Mouse (Mus musculus) MEL (cell line): ENCODE results near the gene E130308A19Rik. TPM values are rescaled to one million over a fixed set of nuclear protein-coding genes. Genes with fewer than 3 reads are reported as not detected.

ENCODE experiments used
- DNase-seq: peaks from one replicate; pipeline ENCODE4 v3.0.0; 2011; ENCODE audit warnings: low read depth, low spot score
- H3K27ac ChIP-seq: 2 replicates; pipeline ENCODE4 v1.5.1; 2012; ENCODE audit warnings: low read depth, mild to moderate bottlenecking, control low read depth, low read length, moderate library complexity; ENCODE audit not compliant: control insufficient read depth
- H3K27me3 ChIP-seq, 2 experiments: fragments of 150-350 bp in 1 of 2; sonication (generic) in 1 of 2; 2 replicates each; pipeline ENCODE4 v1.6.1; 2012; ENCODE audit warnings: low read length in 2 of 2, mild to moderate bottlenecking in 2 of 2, improper control_type of control experiment in 1 of 2, moderate library complexity in 1 of 2; ENCODE audit not compliant: insufficient read depth in 2 of 2, control insufficient read depth in 1 of 2
- H3K36me3 ChIP-seq, 2 experiments: 2 replicates each; pipeline ENCODE4 v1.6.1; 2012 to 2014; ENCODE audit warnings: low read length in 2 of 2, improper control_type of control experiment in 1 of 2, inconsistent platforms in 1 of 2, mild to moderate bottlenecking in 1 of 2; ENCODE audit not compliant: insufficient read depth in 2 of 2, control insufficient read depth in 1 of 2
- H3K4me1 ChIP-seq, 2 experiments: fragments of 150-350 bp in 1 of 2; sonication (generic) in 1 of 2; 2 replicates each; pipeline ENCODE4 v1.6.1; 2012; ENCODE audit warnings: low read length in 2 of 2, improper control_type of control experiment in 1 of 2, mild to moderate bottlenecking in 1 of 2; ENCODE audit not compliant: insufficient read depth in 2 of 2, control insufficient read depth in 1 of 2
- H3K4me3 ChIP-seq, 2 experiments: fragments of 150-350 bp in 1 of 2; sonication (generic) in 1 of 2; 2 replicates each; pipeline ENCODE4 v1.5.1; 2012; ENCODE audit warnings: low read depth in 2 of 2, low read length in 2 of 2, mild to moderate bottlenecking in 2 of 2, moderate library complexity in 2 of 2, control low read depth in 1 of 2, improper control_type of control experiment in 1 of 2; ENCODE audit not compliant: control insufficient read depth in 1 of 2, insufficient read depth in 1 of 2
- H3K79me2 ChIP-seq: 2 replicates; pipeline ENCODE4 v1.6.1; 2012; ENCODE audit warnings: mild to moderate bottlenecking, low read length, moderate library complexity; ENCODE audit not compliant: control insufficient read depth, poor library complexity, insufficient read depth
- H3K9ac ChIP-seq: 2 replicates; pipeline ENCODE4 v1.6.1; 2012; ENCODE audit warnings: low read depth, mild to moderate bottlenecking, control low read depth, low read length, moderate library complexity; ENCODE audit not compliant: control insufficient read depth, poor library complexity, severe bottlenecking
- H3K9me3 ChIP-seq: fragments of 150-350 bp; sonication (generic); replicated peaks from 2 replicates; pipeline ENCODE4 v1.6.1; 2012; ENCODE audit warnings: mild to moderate bottlenecking, low read length, improper control_type of control experiment, moderate library complexity; ENCODE audit not compliant: insufficient read depth
- CHD1 ChIP-seq: IDR thresholded peaks from 2 replicates; pipeline ENCODE4 v1.6.1; 2012; ENCODE audit warnings: low read depth, mild to moderate bottlenecking, inconsistent platforms, low read length, improper control_type of control experiment
- CHD2 ChIP-seq: IDR thresholded peaks from 2 replicates; pipeline ENCODE4 v1.6.1; 2011; ENCODE audit warnings: low read length, improper control_type of control experiment
- E2F4 ChIP-seq: IDR thresholded peaks from 2 replicates; pipeline ENCODE4 v1.6.1; 2011; ENCODE audit warnings: low read depth, low read length, improper control_type of control experiment, borderline replicate concordance
- ELF1 ChIP-seq: IDR thresholded peaks from 2 replicates; pipeline ENCODE4 v1.6.1; 2014; ENCODE audit warnings: low read depth, mild to moderate bottlenecking, inconsistent platforms, low read length, improper control_type of control experiment, moderate library complexity
- EP300 ChIP-seq, 2 experiments: IDR thresholded peaks; 2 replicates each; pipeline ENCODE4 v1.6.1; 2011; ENCODE audit warnings: improper control_type of control experiment in 2 of 2, low read length in 2 of 2, low read depth in 1 of 2, mild to moderate bottlenecking in 1 of 2
- GABPA ChIP-seq: IDR thresholded peaks from 2 replicates; pipeline ENCODE4 v1.6.1; 2012; ENCODE audit warnings: low read depth, mild to moderate bottlenecking, inconsistent platforms, low read length, improper control_type of control experiment, moderate library complexity
- JUND ChIP-seq: IDR thresholded peaks from 2 replicates; pipeline ENCODE4 v1.6.1; 2011; ENCODE audit warnings: low read depth, mild to moderate bottlenecking, improper control_type of control experiment, low read length
- KAT2A ChIP-seq: conservative IDR thresholded peaks from 2 replicates; pipeline ENCODE4 v1.6.1; 2012; ENCODE audit warnings: low read depth, low read length, improper control_type of control experiment, inconsistent platforms
- MAFK ChIP-seq: IDR thresholded peaks from 2 replicates; pipeline ENCODE4 v1.6.1; 2011; ENCODE audit warnings: low read depth, mild to moderate bottlenecking, low read length, improper control_type of control experiment, borderline replicate concordance
- MAX ChIP-seq: IDR thresholded peaks from 2 replicates; pipeline ENCODE4 v1.6.1; 2011; ENCODE audit warnings: low read length, improper control_type of control experiment
- MEF2A ChIP-seq: IDR thresholded peaks from 2 replicates; pipeline ENCODE4 v1.6.1; 2014; ENCODE audit warnings: low read depth, mild to moderate bottlenecking, inconsistent platforms, low read length, improper control_type of control experiment; ENCODE audit not compliant: poor library complexity, insufficient replicate concordance, severe bottlenecking; ENCODE audit errors: extremely low read depth
- MXI1 ChIP-seq: IDR thresholded peaks from 2 replicates; pipeline ENCODE4 v1.6.1; 2011; ENCODE audit warnings: mild to moderate bottlenecking, low read depth, low read length, improper control_type of control experiment
- MYB ChIP-seq: IDR thresholded peaks from 2 replicates; pipeline ENCODE4 v1.6.1; 2011; ENCODE audit warnings: mild to moderate bottlenecking, low read depth, low read length, improper control_type of control experiment
- MYC ChIP-seq: IDR thresholded peaks from 2 replicates; pipeline ENCODE4 v1.6.1; 2011; ENCODE audit warnings: low read depth, mild to moderate bottlenecking, low read length, improper control_type of control experiment, moderate library complexity
- POLR2AphosphoS5 ChIP-seq: IDR thresholded peaks from 2 replicates; pipeline ENCODE4 v1.6.1; 2012; ENCODE audit warnings: low read depth, borderline replicate concordance, mild to moderate bottlenecking, inconsistent platforms, low read length, moderate library complexity, mixed read lengths
- RAD21 ChIP-seq: IDR thresholded peaks from 2 replicates; pipeline ENCODE4 v1.6.1; 2011; ENCODE audit warnings: mild to moderate bottlenecking, low read depth, low read length, improper control_type of control experiment
- TCF12 ChIP-seq: IDR thresholded peaks from 2 replicates; pipeline ENCODE4 v1.6.1; 2014; ENCODE audit warnings: low read depth, mild to moderate bottlenecking, inconsistent platforms, low read length, improper control_type of control experiment, moderate library complexity
- USF1 ChIP-seq: IDR thresholded peaks from 2 replicates; pipeline ENCODE4 v1.6.1; 2014; ENCODE audit warnings: low read depth, mild to moderate bottlenecking, inconsistent platforms, low read length, improper control_type of control experiment, moderate library complexity
- USF2 ChIP-seq, 2 experiments: IDR thresholded peaks; 2 replicates each; pipeline ENCODE4 v1.6.1; 2011 to 2012; ENCODE audit warnings: improper control_type of control experiment in 2 of 2, low read length in 2 of 2, borderline replicate concordance in 1 of 2, inconsistent platforms in 1 of 2, low read depth in 1 of 2, mild to moderate bottlenecking in 1 of 2; ENCODE audit not compliant: insufficient read depth in 1 of 2
- polyA plus RNA-seq, 2 experiments: library from polyadenylated mRNA; stranded (reverse) in 1 of 2; unstranded in 1 of 2; fragments of >175 nt in 1 of 2; fragments of >200 nt in 1 of 2; gene quantifications; 2 replicates each; pipeline versions ENCODE4 v1.2.1 to v1.2.4; 2012; ENCODE audit warnings: low replicate concordance in 2 of 2, low read depth in 1 of 2; ENCODE audit not compliant: insufficient read length in 2 of 2, insufficient read depth in 1 of 2, missing spikeins in 1 of 2
- total RNA-seq: library from RNA; depleted of rRNA; stranded (reverse); fragments of 300-350 nt; gene quantifications from 2 replicates; pipeline ENCODE4 v1.2.3, GENCODE M21; 2012

Gene E130308A19Rik
- total and polyA plus RNA-seq, 3 experiments = 4.0 to 12.5 TPM; not detected in 1

DNA sequence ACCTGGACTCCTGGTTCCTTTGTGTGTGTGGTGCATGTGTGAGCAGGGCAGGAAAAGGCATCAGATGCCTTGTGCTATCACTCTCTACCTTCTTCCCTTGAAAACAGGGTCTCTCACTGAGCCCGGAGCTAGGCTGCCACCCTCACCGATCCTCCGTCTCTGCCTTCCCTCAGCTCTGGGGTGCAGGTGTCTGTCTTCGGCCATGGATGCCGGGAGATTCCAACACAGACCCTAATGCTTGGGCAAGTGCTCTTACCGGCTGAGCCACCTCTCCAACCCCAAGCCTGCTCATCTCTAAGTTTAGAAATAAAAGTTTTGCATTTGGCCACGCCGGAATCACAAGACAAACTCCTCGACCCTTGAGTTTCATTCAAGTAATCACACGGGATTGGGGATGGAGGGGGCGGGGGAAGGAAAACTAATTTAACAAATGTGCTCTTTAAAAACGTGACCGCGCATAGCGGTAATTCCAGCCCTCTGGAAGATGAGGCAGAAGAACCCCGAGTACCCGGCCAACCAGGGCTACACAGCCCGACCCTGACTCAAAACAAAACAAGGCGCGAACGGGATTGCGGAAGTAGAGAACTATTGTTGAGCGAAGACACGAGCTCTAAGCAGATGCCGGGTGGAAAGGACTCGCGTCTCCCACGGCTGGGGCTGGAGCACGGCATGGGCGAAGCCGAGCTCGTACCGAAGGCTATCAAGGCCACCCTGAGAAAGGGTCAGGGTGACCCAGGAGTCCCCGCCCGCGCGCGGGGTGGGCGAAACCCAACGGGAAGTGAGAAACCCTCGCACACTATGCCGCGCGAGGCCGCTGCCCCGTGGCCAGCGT, 157.1 kb downstream of the E130308A19Rik start:
- H3K27ac ChIP-seq = peak overlapping the region; percentile 40
- peak overlapping the region; percentile 84 to 95 for H3K4me3 ChIP-seq
- DNase-seq = peak; percentile 77
- peak overlapping the region; percentile 98 for H3K9ac ChIP-seq
- H3K79me2 ChIP-seq = peaks cover 47% of the 10 kb centered on the region
- TF ChIP-seq CHD2 = no peak
- peak; percentile 83 for TF ChIP-seq MXI1
- TF ChIP-seq MEF2A = no peak
- TF ChIP-seq MAFK = no peak
- no peak for TF ChIP-seq POLR2AphosphoS5
- no peak for TF ChIP-seq KAT2A
- no peak for TF ChIP-seq EP300 (IDR thresholded peaks at IDR 0.05; ENCODE audit: low read depth in 1 of 2, low read length in 2 of 2)
- TF ChIP-seq JUND = no peak
- no peak for TF ChIP-seq TCF12
- TF ChIP-seq USF2 (IDR thresholded peaks at IDR 0.05; ENCODE audit: borderline replicate concordance in 1 of 2, insufficient read depth in 1 of 2, low read depth in 1 of 2, low read length in 2 of 2) = no peak
- peak; percentile 63; the same call in 1 of the 2 replicates for TF ChIP-seq MAX
- no peak for TF ChIP-seq RAD21
- no peak for TF ChIP-seq GABPA
- TF ChIP-seq E2F4 = peak; percentile 13; the same call in 1 of the 2 replicates
- TF ChIP-seq MYB = no peak
- TF ChIP-seq ELF1 = no peak
- no peak for TF ChIP-seq CHD1
- no peak for TF ChIP-seq USF1
- peak; percentile 22; the same call in 1 of the 2 replicates for TF ChIP-seq MYC
- peaks cover 16 to 19% of the 10 kb centered on the region in 2 experiments for H3K4me1 ChIP-seq
- peaks cover 16 to 45% of the 10 kb centered on the region in 2 experiments for H3K36me3 ChIP-seq
- no peaks in the 10 kb centered on the region for H3K27me3 ChIP-seq
- no peaks in the 10 kb centered on the region for H3K9me3 ChIP-seq
